In genomic region chr1:180604579-180604978, GRCm38 (mm10) we compare ENCODE assay signal across 8 mouse cellular contexts. TPM values are rescaled to one million over a fixed set of nuclear protein-coding genes. Genes with fewer than 3 reads are reported as not detected.
A peak's percentile ranks its signal among the peaks of the same experiment; 100 is the strongest.
DNase-seq lines count a peak whose midpoint lies in the region; ATAC-seq and TF ChIP-seq lines count a peak whose summit lies in the region.

No protein-coding gene starts in this region.

- DNase-seq in hindbrain, postnatal 0 days (ENCODE audit: low spot score): peak; percentile 51
- DNase-seq in hindbrain, embryonic 10.5 days (ENCODE audit: low spot score): no peak
- peak; percentile 84 for DNase-seq in cerebellum, adult 11-12 months
- DNase-seq in heart, adult 18-20 months: peak; percentile 63 to 85
- DNase-seq in layer of hippocampus, postnatal 25 days (ENCODE audit: extremely low spot score in 1 of 2, low spot score in 1 of 2): peak; percentile 23 to 25
- peak; percentile 71 to 85 for DNase-seq in right cerebral cortex, postnatal 36 days (ENCODE audit: low spot score in 2 of 2)
- no peak for DNase-seq in hindbrain, embryonic 14.5 days (ENCODE audit: low spot score)
- DNase-seq in ovary, postnatal 36 days (ENCODE audit: low spot score): no peak

- peak; percentile 67 for ATAC-seq in hindbrain, postnatal 0 days
- ATAC-seq in hindbrain, embryonic 14.5 days (ENCODE audit: low FRiP score): no peak

- H3K27ac ChIP-seq in hindbrain, postnatal 0 days: no peak overlapping the region
- no peak overlapping the region for H3K27ac ChIP-seq in hindbrain, embryonic 10.5 days
- no peak overlapping the region for H3K27ac ChIP-seq in hindbrain, embryonic 14.5 days

- no peak for TF ChIP-seq CTCF in hindbrain, postnatal 0 days (IDR thresholded peaks at IDR 0.05; ENCODE audit: low read depth)

- no peak overlapping the region for H3K9ac ChIP-seq in hindbrain, postnatal 0 days (replicated peaks; ENCODE audit: low read length)
- no peak overlapping the region for H3K9ac ChIP-seq in hindbrain, embryonic 14.5 days

- H3K4me1 ChIP-seq in hindbrain, postnatal 0 days (ENCODE audit: insufficient read depth, low read length): no peaks in the 10 kb centered on the region
- H3K4me1 ChIP-seq in hindbrain, embryonic 10.5 days (replicated peaks): 0 out of 2 replicates have a peak, but pooled peaks cover 3% of the 10 kb centered on the region
- H3K4me1 ChIP-seq in hindbrain, embryonic 14.5 days (replicated peaks; ENCODE audit: control insufficient read depth, insufficient read depth, low read length): no peaks in the 10 kb centered on the region

- H3K4me2 ChIP-seq in hindbrain, postnatal 0 days (ENCODE audit: low read depth, low read length): no peak overlapping the region
- H3K4me2 ChIP-seq in hindbrain, embryonic 14.5 days (replicated peaks): no peak overlapping the region

- 63% methylated on average over 4 of the region's 4 CpGs for WGBS in hindbrain, postnatal 0 days
- WGBS in hindbrain, embryonic 10.5 days: 73% methylated on average over 4 of the region's 4 CpGs
- WGBS in hindbrain, embryonic 14.5 days: 61% methylated on average over 4 of the region's 4 CpGs

- no peaks in the 10 kb centered on the region for H3K27me3 ChIP-seq in hindbrain, postnatal 0 days (ENCODE audit: insufficient read depth, low read length)
- H3K27me3 ChIP-seq in hindbrain, embryonic 10.5 days (ENCODE audit: insufficient read depth, poor library complexity, severe bottlenecking): no peaks in the 10 kb centered on the region
- H3K27me3 ChIP-seq in hindbrain, embryonic 14.5 days (ENCODE audit: control insufficient read depth, insufficient read depth, low read length): no peaks in the 10 kb centered on the region

- no peaks in the 10 kb centered on the region for H3K9me3 ChIP-seq in hindbrain, postnatal 0 days (ENCODE audit: low read length)
- no peaks in the 10 kb centered on the region for H3K9me3 ChIP-seq in hindbrain, embryonic 10.5 days
- H3K9me3 ChIP-seq in hindbrain, embryonic 14.5 days (ENCODE audit: control insufficient read depth, low read length): no peaks in the 10 kb centered on the region

- peaks cover 35% of the 10 kb centered on the region for H3K36me3 ChIP-seq in hindbrain, postnatal 0 days (ENCODE audit: insufficient read depth, low read length)
- peaks cover 77% of the 10 kb centered on the region for H3K36me3 ChIP-seq in hindbrain, embryonic 10.5 days
- H3K36me3 ChIP-seq in hindbrain, embryonic 14.5 days (replicated peaks; ENCODE audit: control insufficient read depth, insufficient read depth): peaks cover 42% of the 10 kb centered on the region

- no peak overlapping the region for H3K4me3 ChIP-seq in hindbrain, postnatal 0 days (ENCODE audit: low read length)
- no peak overlapping the region for H3K4me3 ChIP-seq in hindbrain, embryonic 10.5 days
- H3K4me3 ChIP-seq in hindbrain, embryonic 14.5 days (replicated peaks; ENCODE audit: low read length): no peak overlapping the region

RNA-seq across cellular contexts. Expression of gene Parp1, which starts 35.9 kb away (rescaled TPM):
- total RNA-seq in hindbrain, postnatal 0 days (2014; rRNA removed): 74.0 and 76.1 TPM in 2 replicates
- polyA plus RNA-seq in hindbrain, postnatal 0 days (2015; fragmentation: Nextera tagmentation; extraction: Ambion mirVana): 53.4 and 57.5 TPM in 2 replicates
- 232 and 299 TPM in 2 replicates for polyA plus RNA-seq in hindbrain, embryonic 10.5 days (2016; fragmentation: Nextera tagmentation; extraction: Ambion mirVana)
- 10 to 100 TPM; 61.7 to 63.5 TPM for total RNA-seq in heart, adult 18-20 months (2021)
- 100 to 1,000 TPM; 148 to 156 TPM for total RNA-seq in layer of hippocampus, postnatal 25 days (2021)
- 85.4 and 86.8 TPM in 2 replicates for polyA plus RNA-seq in hindbrain, embryonic 14.5 days (2014; fragmentation: Nextera tagmentation; extraction: Ambion mirVana)

RNA-seq across cellular contexts. Expression of gene Lin9, which starts 36.4 kb away (rescaled TPM):
- 7.3 and 11.8 TPM in 2 replicates for total RNA-seq in hindbrain, postnatal 0 days (2014; rRNA removed)
- 4.4 and 5.1 TPM in 2 replicates for polyA plus RNA-seq in hindbrain, postnatal 0 days (2015; fragmentation: Nextera tagmentation; extraction: Ambion mirVana)
- polyA plus RNA-seq in hindbrain, embryonic 10.5 days (2016; fragmentation: Nextera tagmentation; extraction: Ambion mirVana): 20.5 and 21.9 TPM in 2 replicates
- 1 to 10 TPM; 2.0 to 2.1 TPM for total RNA-seq in heart, adult 18-20 months (2021)
- 1 to 10 TPM; 4.6 TPM for total RNA-seq in layer of hippocampus, postnatal 25 days (2021)
- polyA plus RNA-seq in hindbrain, embryonic 14.5 days (2014; fragmentation: Nextera tagmentation; extraction: Ambion mirVana): 10.6 and 11.2 TPM in 2 replicates

Comparison
In these comparisons a context has a peak if more than half of its experiments do, and no peak if none do; other contexts are left out.
1. DNase-seq: peak in hindbrain, postnatal 0 days (single experiment), cerebellum, adult 11-12 months (single experiment), heart, adult 18-20 months (2 of 2), layer of hippocampus, postnatal 25 days (2 of 2) and right cerebral cortex, postnatal 36 days (2 of 2); none in hindbrain, embryonic 10.5 days (single experiment), hindbrain, embryonic 14.5 days (single experiment) and ovary, postnatal 36 days (single experiment).